Mouse (Mus musculus): ENCODE results near the gene Bik. TPM values are rescaled to one million over a fixed set of nuclear protein-coding genes. Genes with fewer than 3 reads are reported as not detected.

Gene Bik
- total RNA-seq, 2 experiments from 2014 or later: not detected

GRCm38 (mm10) chr15:83510805-83511405, 15.8 kb upstream of the Bik start, which contains the start of gene Ttll1:
Gene Ttll1 (minus strand): TSS chr15:83510893.
- intact Hi-C loops (cut with DNase I): loop anchor here (5.0 to 10.0 kb wide), 4 partner anchors 129 to 1236 kb away; partner anchors contain the start of gene Sept3
- peak; percentile 94 to 97 for DNase-seq (ENCODE audit: low spot score in 2 of 2)

- no peak for DNase-seq (ENCODE audit: low spot score in 2 of 2)
- intact Hi-C loops (cut with DNase I): loop anchor here (5.0 to 10.0 kb wide), 4 partner anchors 130 to 1238 kb away; partner anchors contain the start of gene Sept3
Measured at GRCm38 (mm10) chr15:83512489-83513281, 14.0 kb upstream of the Bik start.

- intact Hi-C loops (cut with DNase I): loop anchor here (5.0 to 10.0 kb wide), 5 partner anchors 240 to 1240 kb away; partner anchors contain the start of gene Sept3
- DNase-seq (ENCODE audit: low spot score in 2 of 2): peak; percentile 23 to 52
Measured at GRCm38 (mm10) chr15:83515018-83515417, 11.6 kb upstream of the Bik start.

- intact Hi-C loops (cut with DNase I): loop anchor here (5.0 to 10.0 kb wide), 5 partner anchors 236 to 1244 kb away; partner anchors contain the start of gene Sept3
- peak; percentile 59 to 61 for DNase-seq (ENCODE audit: low spot score in 2 of 2)
Measured at GRCm38 (mm10) chr15:83518215-83519048, 8.2 kb upstream of the Bik start.

GRCm38 (mm10) chr15:83520861-83521382, 5.7 kb upstream of the Bik start:
- intact Hi-C loops (cut with DNase I): no loop called here
- no peak for DNase-seq (ENCODE audit: low spot score in 2 of 2)

- no peak for DNase-seq (ENCODE audit: low spot score in 2 of 2)
- intact Hi-C loops (cut with DNase I): no loop called here
Measured at GRCm38 (mm10) chr15:83523196-83523595, 3.5 kb upstream of the Bik start.

GRCm38 (mm10) chr15:83523638-83524332, 2.9 kb upstream of the Bik start:
- no peak for DNase-seq (ENCODE audit: low spot score in 2 of 2)
- intact Hi-C loops (cut with DNase I): no loop called here

GRCm38 (mm10) chr15:83524333-83524729, 2.3 kb upstream of the Bik start:
- intact Hi-C loops (cut with DNase I): no loop called here
- no peak for DNase-seq (ENCODE audit: low spot score in 2 of 2)

GRCm38 (mm10) chr15:83527092-83527437, 403 bp downstream of the Bik start:
- DNase-seq (ENCODE audit: low spot score in 2 of 2): no peak
- intact Hi-C loops (cut with DNase I): no loop called here

GRCm38 (mm10) chr15:83527747-83528146, 1.1 kb downstream of the Bik start:
- no peak for DNase-seq (ENCODE audit: low spot score in 2 of 2)
- intact Hi-C loops (cut with DNase I): no loop called here

- no peak for DNase-seq (ENCODE audit: low spot score in 2 of 2)
- intact Hi-C loops (cut with DNase I): no loop called here
Measured at GRCm38 (mm10) chr15:83528892-83529291, 2.2 kb downstream of the Bik start.

GRCm38 (mm10) chr15:83529765-83530164, 3.1 kb downstream of the Bik start:
- intact Hi-C loops (cut with DNase I): no loop called here
- DNase-seq (ENCODE audit: low spot score in 2 of 2): no peak

- intact Hi-C loops (cut with DNase I): no loop called here
- DNase-seq (ENCODE audit: low spot score in 2 of 2): no peak
Measured at GRCm38 (mm10) chr15:83530233-83530632, 3.6 kb downstream of the Bik start.

- intact Hi-C loops (cut with DNase I): no loop called here
- DNase-seq (ENCODE audit: low spot score in 2 of 2): no peak
Measured at GRCm38 (mm10) chr15:83530688-83531087, 4.0 kb downstream of the Bik start.

GRCm38 (mm10) chr15:83531961-83532469, 5.4 kb downstream of the Bik start:
- no peak for DNase-seq (ENCODE audit: low spot score in 2 of 2)

GRCm38 (mm10) chr15:83532606-83533005, 5.9 kb downstream of the Bik start:
- intact Hi-C loops (cut with DNase I): no loop called here
- no peak for DNase-seq (ENCODE audit: low spot score in 2 of 2)

More at GRCm38 (mm10) chr15:83531961-83532469, 5.4 kb downstream of the Bik start:
- intact Hi-C loops (cut with DNase I): no loop called here

GRCm38 (mm10) chr15:83534960-83535889, 8.6 kb downstream of the Bik start:
- intact Hi-C loops (cut with DNase I): no loop called here
- no peak for DNase-seq (ENCODE audit: low spot score in 2 of 2)

GRCm38 (mm10) chr15:83535890-83536231, 9.2 kb downstream of the Bik start:
- DNase-seq (ENCODE audit: low spot score in 2 of 2): no peak
- intact Hi-C loops (cut with DNase I): no loop called here
